Mouse (Mus musculus) liver, embryonic 11.5 days (tissue): ENCODE data around the gene Arhgef7. TPM values are rescaled to one million over a fixed set of nuclear protein-coding genes. Genes with fewer than 3 reads are reported as not detected.

Source experiments
- ATAC-seq: fragments of 200-750 bp; cut with Nextera tagmentation; replicated peaks from 2 replicates; pipeline ENCODE4 v1.8.0; 2017; ENCODE audit warnings: moderate number of reproducible peaks, mild to moderate bottlenecking, moderate TSS enrichment, moderate library complexity; ENCODE audit not compliant: low FRiP score
- DNase-seq: peaks from one replicate; pipeline ENCODE4 v3.0.0-alpha.2; 2017; ENCODE audit warnings: low spot score
- H3K27ac ChIP-seq: fragments of 300-500 bp; sonication (generic); 2 replicates; pipeline ENCODE4 v1.5.1; 2014; ENCODE audit warnings: mild to moderate bottlenecking, low read depth, low read length, control low read depth
- H3K27me3 ChIP-seq: fragments of 300-500 bp; sonication (generic); replicated peaks from 2 replicates; pipeline ENCODE4 v1.6.1; 2014; ENCODE audit warnings: low read length, mixed read lengths; ENCODE audit not compliant: control insufficient read depth, insufficient read depth
- H3K36me3 ChIP-seq: fragments of 300-500 bp; sonication (generic); 2 replicates; pipeline ENCODE4 v1.6.1; 2014; ENCODE audit warnings: mild to moderate bottlenecking, low read length, moderate library complexity, mixed read lengths; ENCODE audit not compliant: control insufficient read depth, insufficient read depth
- H3K4me1 ChIP-seq: fragments of 300-500 bp; sonication (generic); replicated peaks from 2 replicates; pipeline ENCODE4 v1.6.1; 2014; ENCODE audit warnings: low read length, mixed read lengths; ENCODE audit not compliant: control insufficient read depth, insufficient read depth
- H3K4me2 ChIP-seq: fragments of 300-500 bp; sonication (generic); 2 replicates; pipeline ENCODE4 v1.6.1; 2014; ENCODE audit warnings: mild to moderate bottlenecking, control low read depth, moderate library complexity
- H3K4me3 ChIP-seq: fragments of 300-500 bp; sonication (generic); 2 replicates; pipeline ENCODE4 v1.5.1; 2014; ENCODE audit warnings: low read depth, low read length, control low read depth
- H3K9ac ChIP-seq: fragments of 300-500 bp; sonication (generic); 2 replicates; pipeline ENCODE4 v1.6.1; 2014; ENCODE audit warnings: low read depth, low read length, control low read depth
- H3K9me3 ChIP-seq: fragments of 300-500 bp; sonication (generic); 2 replicates; pipeline ENCODE4 v1.6.1; 2016; ENCODE audit warnings: low read length, inconsistent platforms, mixed read lengths; ENCODE audit not compliant: control insufficient read depth
- WGBS: fragments of 180-500 bp; shearing (Covaris S2); extraction: QIAGEN DNeasy Blood & Tissue Kit; methylation state at CpG from one replicate; pipeline ENCODE4 v1.1.7; 2014; 5-methylcytosine and 5-hydroxymethylcytosine counted together
- polyA plus RNA-seq: library from polyadenylated mRNA; unstranded; fragments of >200 nt; fragmentation: Nextera tagmentation; extraction: Ambion mirVana; gene quantifications from 2 replicates; pipeline ENCODE4 v1.2.1, GENCODE M21; 2014

The Arhgef7 gene
- polyA plus RNA-seq, 1 experiment from 2014 or later, result 31.1 TPM

DNA sequence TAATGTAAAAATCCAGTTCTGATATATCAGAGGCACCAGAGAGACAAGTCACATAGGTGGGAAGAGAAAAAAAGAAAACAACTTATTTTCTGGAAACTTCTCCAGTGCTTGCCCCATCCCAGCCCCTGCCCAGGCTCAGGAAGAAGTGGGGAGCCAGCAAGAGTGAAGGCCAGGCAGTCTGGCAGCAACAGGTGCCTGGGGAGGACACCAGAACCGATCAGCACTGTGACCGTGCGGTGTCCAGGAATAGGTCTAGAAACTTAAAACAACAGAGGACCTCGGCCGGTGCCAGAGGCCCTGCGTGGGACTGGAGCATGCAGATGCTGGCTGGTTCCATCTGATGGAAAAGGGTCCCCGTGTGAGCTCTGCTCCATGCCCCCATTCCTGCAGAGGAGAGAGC, 30.1 kb upstream of the Arhgef7 start:
- Histone ChIP-seq H3K4me1 (peaks cover 7% of the 10 kb centered on the region; the same call in 1 of the 2 replicates), H3K27ac (no peak overlapping the region), H3K4me3 (no peak overlapping the region), H3K36me3 (no peaks in the 10 kb centered on the region), H3K27me3 (peaks cover 2% of the 10 kb centered on the region; the same call in 1 of the 2 replicates), H3K9ac (no peak overlapping the region), H3K9me3 (no peaks in the 10 kb centered on the region), H3K4me2 (no peak overlapping the region)
- ATAC-seq (no peak), DNase-seq (no peak)
- WGBS, result 83% methylated on average over 7 of the region's 7 CpGs

DNA sequence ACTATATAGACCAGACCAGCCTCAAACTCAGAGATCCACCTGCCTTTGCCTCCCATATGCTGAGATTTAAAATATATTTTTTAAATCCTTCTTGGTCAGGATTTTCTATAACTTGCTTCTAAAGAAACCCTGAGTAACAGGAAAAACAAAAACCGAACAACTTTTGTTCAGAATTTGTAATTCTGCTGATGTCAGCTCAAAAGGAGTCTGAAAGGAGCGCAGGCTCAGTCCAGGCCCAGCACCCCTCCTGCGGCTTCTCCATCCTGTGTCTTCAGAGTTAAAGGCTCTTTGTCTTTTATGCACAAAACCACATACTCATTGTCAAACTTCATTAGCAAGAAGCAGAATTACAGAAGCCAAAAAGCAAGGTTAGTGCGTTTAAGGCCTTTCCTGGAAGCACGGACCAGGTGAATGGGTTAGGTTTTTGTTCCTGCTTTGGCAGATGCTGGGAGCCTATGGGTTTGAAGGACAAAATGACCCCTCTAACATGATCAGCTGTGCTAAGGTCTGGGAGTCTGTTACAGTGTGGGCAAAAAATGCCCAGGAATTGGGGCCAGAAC, 28.0 kb upstream of the Arhgef7 start:
- 80% methylated on average over 5 of the region's 5 CpGs for WGBS
- no peaks in the 10 kb centered on the region for H3K9me3 ChIP-seq
- H3K9ac ChIP-seq, result no peak overlapping the region
- DNase-seq, result no peak
- H3K4me2 ChIP-seq, result no peak overlapping the region
- no peak overlapping the region for H3K27ac ChIP-seq
- peaks cover 6% of the 10 kb centered on the region; the same call in 1 of the 2 replicates for H3K4me1 ChIP-seq
- no peak overlapping the region for H3K4me3 ChIP-seq
- no peaks in the 10 kb centered on the region for H3K36me3 ChIP-seq
- peaks cover 2% of the 10 kb centered on the region; the same call in 1 of the 2 replicates for H3K27me3 ChIP-seq
- no peak for ATAC-seq

DNA sequence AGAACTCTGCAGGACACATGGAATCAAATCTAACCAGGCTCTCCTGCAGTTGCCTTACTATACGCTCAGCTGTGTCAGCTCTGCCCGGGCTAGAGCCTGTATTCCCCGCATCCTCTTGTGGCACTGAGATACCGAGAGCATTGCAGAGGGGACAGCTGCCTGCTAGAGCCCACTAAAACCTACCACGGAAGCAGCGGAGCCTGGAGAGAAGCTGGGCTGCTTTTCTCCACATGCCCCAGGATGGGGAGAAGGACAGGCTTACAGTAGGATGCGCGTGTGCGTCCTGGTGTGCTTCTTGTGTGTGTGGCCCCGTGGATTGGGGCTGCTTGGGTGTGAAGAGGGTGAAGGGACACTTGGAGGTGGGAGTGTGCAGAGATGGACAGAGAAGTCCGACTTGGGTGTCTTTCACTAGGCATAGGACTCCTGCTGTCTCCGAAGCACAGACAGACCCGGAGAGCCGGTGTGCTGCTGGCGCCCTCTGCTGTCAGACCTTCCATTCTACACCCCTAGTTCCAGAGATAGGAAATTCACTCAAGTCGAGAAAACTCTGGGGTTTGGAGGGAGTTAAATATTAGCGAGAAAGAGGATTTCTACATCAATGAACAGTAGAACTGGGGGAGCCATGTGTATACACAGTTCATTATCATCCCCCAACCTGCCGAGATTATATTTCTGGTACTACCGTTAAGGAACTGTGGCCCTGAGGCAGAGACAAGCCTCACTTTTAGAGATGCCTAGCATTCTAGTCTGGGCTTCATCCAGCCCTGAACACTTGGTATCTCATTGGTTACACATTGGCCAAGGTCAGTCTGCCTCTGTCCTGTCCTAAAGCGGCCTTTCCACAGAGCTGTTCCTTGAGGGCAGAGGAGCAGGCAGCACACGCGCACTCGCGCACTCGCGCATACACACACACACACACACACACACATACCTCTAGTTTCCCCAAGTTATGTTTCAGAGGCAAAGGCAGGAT, 27.2 kb upstream of the Arhgef7 start:
- Histone ChIP-seq H3K9ac (no peak overlapping the region), H3K27ac (no peak overlapping the region)

DNA sequence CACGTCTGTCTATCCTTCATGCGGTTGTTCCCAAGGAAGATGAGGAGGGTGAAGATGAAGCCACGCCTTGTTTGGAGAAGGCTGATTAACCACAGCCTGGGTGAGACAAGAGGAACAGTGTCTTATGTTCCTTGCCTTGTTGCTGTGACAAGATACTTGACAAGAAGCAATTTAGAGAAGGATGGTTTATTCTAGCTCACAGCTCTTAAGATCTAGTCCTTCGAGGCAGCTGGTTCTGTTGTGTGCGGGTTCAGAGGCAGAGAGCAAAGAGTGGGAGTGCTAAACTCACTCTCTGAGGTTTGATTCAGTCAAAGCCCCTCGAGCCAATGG, 26.5 kb upstream of the Arhgef7 start, which contains the start of gene 1700016D06Rik:
Gene 1700016D06Rik (minus strand): TSS at position 31 of the 330 bp plus-strand sequence.
- no peaks in the 10 kb centered on the region for H3K36me3 ChIP-seq
- WGBS, result 48% methylated on average over 6 of the region's 6 CpGs
- H3K9ac ChIP-seq, result no peak within 1 kb of the TSS
- H3K4me1 ChIP-seq, result peaks cover 6% of the 10 kb centered on the region; the same call in 1 of the 2 replicates
- no peaks in the 10 kb centered on the region for H3K9me3 ChIP-seq
- peak within 1 kb of the TSS; percentile 46 for H3K4me2 ChIP-seq
- no peak for DNase-seq
- no peak within 1 kb of the TSS for H3K27ac ChIP-seq
- peaks cover 2% of the 10 kb centered on the region; the same call in 1 of the 2 replicates for H3K27me3 ChIP-seq
- no peak for ATAC-seq
- no peak within 1 kb of the TSS for H3K4me3 ChIP-seq

More for the DNA sequence above, 27.2 kb upstream of the Arhgef7 start:
- Histone ChIP-seq H3K4me2 (peak overlapping the region; percentile 46), H3K36me3 (no peaks in the 10 kb centered on the region), H3K9me3 (no peaks in the 10 kb centered on the region), H3K4me3 (no peak overlapping the region), H3K27me3 (peaks cover 2% of the 10 kb centered on the region; the same call in 1 of the 2 replicates), H3K4me1 (peaks cover 6% of the 10 kb centered on the region; the same call in 1 of the 2 replicates)
- ATAC-seq, result peak; percentile 58; the same call in 1 of the 2 replicates
- WGBS, result 37% methylated on average over 26 of the region's 26 CpGs
- peak; percentile 76 for DNase-seq

DNA sequence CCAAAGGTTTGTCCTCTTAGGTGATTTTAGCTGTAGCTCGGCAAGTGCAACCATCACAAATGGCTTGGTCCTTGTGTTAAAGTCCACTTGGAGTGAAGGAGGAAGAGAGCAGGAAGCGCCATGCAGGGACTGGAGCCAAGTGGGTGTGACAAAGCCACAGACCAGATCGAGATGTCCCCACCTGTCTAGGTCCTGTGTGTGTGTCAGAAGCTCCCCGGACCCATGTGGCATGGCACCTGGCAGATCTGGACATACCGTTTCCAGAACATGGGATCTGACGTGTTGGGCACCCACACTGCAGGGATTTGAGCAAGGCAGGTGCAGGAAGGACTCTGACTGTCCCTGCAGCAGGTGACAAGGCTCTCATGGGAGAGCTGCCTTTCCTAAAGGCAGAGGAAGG, 26.1 kb upstream of the Arhgef7 start:
- no peak for DNase-seq
- peaks cover 6% of the 10 kb centered on the region; the same call in 1 of the 2 replicates for H3K4me1 ChIP-seq
- H3K27me3 ChIP-seq, result peaks cover 2% of the 10 kb centered on the region; the same call in 1 of the 2 replicates
- no peak overlapping the region for H3K4me3 ChIP-seq
- H3K9me3 ChIP-seq, result no peaks in the 10 kb centered on the region
- no peak for ATAC-seq
- no peak overlapping the region for H3K4me2 ChIP-seq
- 69% methylated on average over 6 of the region's 6 CpGs for WGBS
- no peaks in the 10 kb centered on the region for H3K36me3 ChIP-seq
- H3K9ac ChIP-seq, result no peak overlapping the region
- no peak overlapping the region for H3K27ac ChIP-seq

DNA sequence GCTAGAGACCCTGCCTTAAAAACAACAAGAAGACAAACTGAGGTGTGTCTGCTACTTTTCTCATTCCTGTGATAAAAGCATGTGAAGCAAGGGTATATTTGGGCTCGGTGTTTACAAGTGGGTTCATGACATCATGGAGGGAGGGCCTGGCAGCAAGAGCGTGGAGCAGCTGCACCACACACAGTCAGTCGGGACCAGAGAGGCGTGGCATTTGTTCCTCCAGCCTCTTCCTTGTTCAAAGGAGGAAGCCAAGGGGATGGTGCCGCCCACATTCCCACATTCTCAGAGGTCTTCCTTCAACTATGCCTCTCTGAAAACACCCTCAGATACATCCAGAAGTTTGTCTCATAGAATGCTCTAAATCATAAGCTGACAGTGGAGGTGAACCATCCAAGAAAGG, 23.7 kb upstream of the Arhgef7 start:
- DNase-seq, result no peak
- WGBS, result 75% methylated on average over 5 of the region's 5 CpGs
- no peak for ATAC-seq
- no peak overlapping the region for H3K4me2 ChIP-seq
- no peaks in the 10 kb centered on the region for H3K9me3 ChIP-seq
- H3K4me1 ChIP-seq, result peaks cover 6% of the 10 kb centered on the region; the same call in 1 of the 2 replicates
- H3K36me3 ChIP-seq, result no peaks in the 10 kb centered on the region
- no peak overlapping the region for H3K4me3 ChIP-seq
- no peak overlapping the region for H3K27ac ChIP-seq
- peaks cover 2% of the 10 kb centered on the region; the same call in 1 of the 2 replicates for H3K27me3 ChIP-seq
- no peak overlapping the region for H3K9ac ChIP-seq

DNA sequence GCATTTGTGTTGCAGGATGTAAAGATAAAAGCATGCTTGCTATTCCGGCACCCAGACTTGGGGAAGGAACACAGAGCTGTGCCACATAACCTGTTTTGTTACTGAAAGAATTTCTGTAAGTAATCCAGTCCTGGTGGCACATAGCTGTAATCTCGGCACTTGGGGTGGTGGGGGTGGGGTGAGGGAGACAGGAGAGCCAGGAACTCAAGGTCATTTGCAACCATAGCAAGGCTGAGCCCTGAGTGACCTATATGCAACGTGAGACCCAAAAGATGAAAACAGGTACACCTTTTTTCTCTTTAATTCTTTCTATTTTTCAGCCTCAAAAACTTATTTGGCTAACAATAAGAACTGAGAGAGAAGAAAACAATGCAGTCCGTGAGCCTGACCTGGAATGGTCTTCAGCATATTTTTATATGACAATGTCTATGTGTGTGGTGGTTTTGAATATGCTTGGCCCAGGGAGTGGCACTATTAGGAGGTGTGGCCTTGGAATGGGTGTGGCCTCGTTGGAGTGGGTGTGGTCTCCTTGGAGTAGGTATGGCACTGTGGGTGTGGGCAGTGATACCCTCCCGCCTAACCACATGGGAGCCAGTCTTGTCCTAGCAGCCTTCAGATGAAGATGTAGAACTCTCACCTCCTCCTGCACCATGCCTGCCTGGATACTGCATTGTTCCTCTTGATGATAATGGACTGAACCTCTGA, 22.7 kb upstream of the Arhgef7 start:
- H3K27me3 ChIP-seq, result peaks cover 2% of the 10 kb centered on the region; the same call in 1 of the 2 replicates
- no peak overlapping the region for H3K4me3 ChIP-seq
- no peak overlapping the region for H3K9ac ChIP-seq
- H3K27ac ChIP-seq, result no peak overlapping the region
- H3K36me3 ChIP-seq, result no peaks in the 10 kb centered on the region
- DNase-seq (no peak), ATAC-seq (no peak)
- H3K9me3 ChIP-seq, result no peaks in the 10 kb centered on the region
- peaks cover 6% of the 10 kb centered on the region; the same call in 1 of the 2 replicates for H3K4me1 ChIP-seq
- WGBS, result 63% methylated on average over 6 of the region's 6 CpGs
- no peak overlapping the region for H3K4me2 ChIP-seq

DNA sequence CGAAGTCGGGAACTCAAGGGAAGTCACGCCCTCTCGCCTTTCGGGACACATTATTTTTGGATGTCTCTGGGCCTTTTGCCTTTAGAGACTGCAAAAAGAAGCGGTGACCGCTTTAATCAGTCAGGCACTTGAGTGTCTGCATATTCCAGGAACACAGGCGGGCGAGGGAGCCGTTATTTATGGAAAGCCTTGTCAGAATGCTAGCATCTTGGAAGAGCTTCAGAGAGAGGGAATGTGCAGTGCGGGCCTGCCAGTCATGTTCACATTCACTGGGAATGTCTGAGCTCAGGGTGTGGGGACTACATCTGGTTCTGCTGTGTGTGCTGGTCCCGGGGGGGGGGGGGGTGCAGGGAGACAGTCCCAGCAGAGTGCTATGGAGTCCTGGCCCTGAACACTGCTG, 21.7 kb upstream of the Arhgef7 start:
- Histone ChIP-seq H3K36me3 (no peaks in the 10 kb centered on the region), H3K27me3 (no peaks in the 10 kb centered on the region), H3K4me3 (no peak overlapping the region), H3K9me3 (no peaks in the 10 kb centered on the region), H3K9ac (no peak overlapping the region), H3K27ac (no peak overlapping the region), H3K4me2 (no peak overlapping the region), H3K4me1 (peaks cover 2% of the 10 kb centered on the region; the same call in 1 of the 2 replicates)
- DNase-seq, result no peak
- ATAC-seq, result no peak
- WGBS, result 87% methylated on average over 12 of the region's 12 CpGs
